8 mouse cellular contexts compared by ENCODE assay signal in the genomic region with DNA sequence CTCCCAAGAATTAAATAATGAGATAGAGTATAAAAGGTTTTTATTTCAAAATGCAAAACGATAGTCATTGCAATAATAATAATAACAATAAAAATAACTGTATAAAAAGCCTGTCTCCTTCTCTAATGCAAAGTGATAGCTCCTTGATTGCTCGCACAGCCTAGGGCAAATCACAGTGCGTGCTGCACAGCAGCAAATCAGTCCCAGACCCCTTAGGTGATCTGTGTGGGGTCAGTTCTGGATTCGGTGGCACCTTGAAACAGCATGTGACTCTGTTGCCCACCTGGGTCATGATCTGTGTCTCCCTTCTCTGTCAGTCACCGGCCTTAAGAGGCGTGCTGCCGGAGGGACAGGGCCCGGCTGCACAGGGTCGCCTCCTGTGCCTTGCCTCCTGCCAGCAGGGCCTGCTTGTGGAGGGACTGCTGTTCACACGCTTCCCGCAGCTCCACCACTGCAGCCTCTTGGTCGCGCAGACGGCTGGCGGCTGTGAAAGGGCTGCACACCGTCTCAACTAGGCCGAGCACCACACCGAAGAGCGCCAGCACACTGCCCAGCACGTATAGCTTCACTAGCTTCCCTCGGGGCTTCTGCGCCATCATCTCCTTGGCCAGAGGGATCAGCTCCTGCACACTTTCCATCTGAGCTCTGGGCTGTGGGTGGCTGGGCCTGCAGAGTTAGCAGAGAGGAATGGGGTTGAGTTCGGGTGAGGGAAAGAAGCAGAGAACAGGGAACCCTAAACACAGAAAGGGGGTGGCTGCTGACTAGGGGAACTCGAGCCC. TPM values are rescaled to one million over a fixed set of nuclear protein-coding genes. Genes with fewer than 3 reads are reported as not detected.
A peak's percentile ranks its signal among the peaks of the same experiment; 100 is the strongest.
DNase-seq lines count a peak whose midpoint lies in the region; ATAC-seq and TF ChIP-seq lines count a peak whose summit lies in the region.

No protein-coding gene starts in this region.

- peak overlapping the region; percentile 50 for H3K4me3 ChIP-seq in embryonic facial prominence, embryonic 13.5 days
- peak overlapping the region; percentile 60 for H3K4me3 ChIP-seq in midbrain, embryonic 10.5 days
- H3K4me3 ChIP-seq in thymus, adult 2 months (ENCODE audit: control insufficient read depth, insufficient read depth, low read length), result peak overlapping the region; percentile 40

- no peak for TF ChIP-seq CTCF in thymus, adult 2 months (IDR thresholded peaks at IDR 0.05; ENCODE audit: borderline replicate concordance, control insufficient read depth, extremely low read depth, insufficient read depth, low read length, poor library complexity)

- peak; percentile 46 for DNase-seq in adrenal gland, postnatal 25 days
- DNase-seq in adrenal gland, postnatal 10 days, result no peak
- peak; percentile 23 for DNase-seq in adipocyte (ENCODE audit: low spot score)
- peak; percentile 47 for DNase-seq in heart, postnatal 4 days
- peak; percentile 15 to 18 for DNase-seq in layer of hippocampus, postnatal 25 days (ENCODE audit: extremely low spot score in 1 of 2, low spot score in 1 of 2)
- peak; percentile 65 for DNase-seq in midbrain, embryonic 10.5 days (ENCODE audit: low spot score)
- no peak for DNase-seq in thymus, adult 2 months

- H3K36me3 ChIP-seq in embryonic facial prominence, embryonic 13.5 days, result no peaks in the 10 kb centered on the region
- no peaks in the 10 kb centered on the region for H3K36me3 ChIP-seq in midbrain, embryonic 10.5 days
- H3K36me3 ChIP-seq in thymus, adult 2 months (ENCODE audit: control insufficient read depth, insufficient read depth, low read length), result no peaks in the 10 kb centered on the region

- peaks cover 21% of the 10 kb centered on the region for H3K4me1 ChIP-seq in embryonic facial prominence, embryonic 13.5 days
- peaks cover 33% of the 10 kb centered on the region for H3K4me1 ChIP-seq in midbrain, embryonic 10.5 days
- H3K4me1 ChIP-seq in thymus, adult 2 months (replicated peaks; ENCODE audit: control insufficient read depth, insufficient read depth, low read length), result peaks cover 20% of the 10 kb centered on the region

- TF ChIP-seq POLR2A in thymus, adult 2 months (IDR thresholded peaks at IDR 0.05; ENCODE audit: control insufficient read depth, extremely low read depth, insufficient read depth, low read length, poor library complexity), result peak; percentile 29; the same call in 1 of the 2 replicates

- peak overlapping the region; percentile 77 for H3K4me2 ChIP-seq in embryonic facial prominence, embryonic 13.5 days

- ATAC-seq in embryonic facial prominence, embryonic 13.5 days (ENCODE audit: insufficient number of reproducible peaks, insufficient read depth, low FRiP score, low TSS enrichment, low read depth), result peak; percentile 54

- WGBS in embryonic facial prominence, embryonic 13.5 days, result 7% methylated on average over 24 of the region's 24 CpGs
- 9% methylated on average over 24 of the region's 24 CpGs for whole genome bisulfite sequencing in midbrain, embryonic 10.5 days
- 75% methylated on average over 24 of the region's 24 CpGs for WGBS in thymus, adult 2 months

- no peaks in the 10 kb centered on the region for H3K9me3 ChIP-seq in embryonic facial prominence, embryonic 13.5 days
- H3K9me3 ChIP-seq in midbrain, embryonic 10.5 days (replicated peaks), result no peaks in the 10 kb centered on the region

- H3K27ac ChIP-seq in embryonic facial prominence, embryonic 13.5 days, result peak overlapping the region; percentile 88
- H3K27ac ChIP-seq in midbrain, embryonic 10.5 days (replicated peaks), result peak overlapping the region; percentile 90
- 0 out of 2 replicates have a peak overlapping the region, but pooled peaks have one; percentile 2 for H3K27ac ChIP-seq in thymus, adult 2 months (ENCODE audit: control insufficient read depth, insufficient read depth, low read length)

- H3K27me3 ChIP-seq in embryonic facial prominence, embryonic 13.5 days, result no peaks in the 10 kb centered on the region
- no peaks in the 10 kb centered on the region; the same call in 1 of the 2 replicates for H3K27me3 ChIP-seq in midbrain, embryonic 10.5 days (ENCODE audit: low read depth, poor library complexity, severe bottlenecking)
- no peaks in the 10 kb centered on the region for H3K27me3 ChIP-seq in thymus, adult 2 months (ENCODE audit: control insufficient read depth, insufficient read depth, low read length)

- H3K9ac ChIP-seq in embryonic facial prominence, embryonic 13.5 days, result peak overlapping the region; percentile 81

RNA-seq across cellular contexts. Expression of gene G0s2, which starts 0.7 kb away (rescaled TPM):
- 62.3 and 98.6 TPM in 2 replicates for total RNA-seq in adrenal gland, postnatal 25 days (2021)
- total RNA-seq in adrenal gland, postnatal 10 days (2021), result 100 to 1,000 TPM; 138 to 255 TPM
- 21.8 and 27.8 TPM in 2 replicates for polyA plus RNA-seq in embryonic facial prominence, embryonic 13.5 days (2015; fragmentation: Nextera tagmentation; extraction: Ambion mirVana)
- total RNA-seq in heart, postnatal 4 days (2021), result 10 to 100 TPM; 51.9 to 62.0 TPM
- total RNA-seq in layer of hippocampus, postnatal 25 days (2021), result 10 to 100 TPM in 1 of 2 experiments, 1 to 10 TPM in 1; 9.3 to 11.2 TPM
- polyA plus RNA-seq in midbrain, embryonic 10.5 days (2016; fragmentation: Nextera tagmentation; extraction: Ambion mirVana), result 9.0 and 10.3 TPM in 2 replicates
- polyA plus RNA-seq in thymus, adult 2 months (2012; rRNA removed), result 51.0 and 61.6 TPM in 2 replicates

RNA-seq across cellular contexts. Expression of gene Hsd11b1, which starts 8.5 kb away (rescaled TPM):
- 71.0 and 74.2 TPM in 2 replicates for total RNA-seq in adrenal gland, postnatal 25 days (2021)
- 100 to 1,000 TPM in 1 of 2 experiments, 10 to 100 TPM in 1; 47.9 to 110 TPM for total RNA-seq in adrenal gland, postnatal 10 days (2021)
- 0.39 and 0.60 TPM in 2 replicates for polyA plus RNA-seq in embryonic facial prominence, embryonic 13.5 days (2015; fragmentation: Nextera tagmentation; extraction: Ambion mirVana)
- total RNA-seq in heart, postnatal 4 days (2021), result 1 to 10 TPM; 1.0 to 1.5 TPM
- total RNA-seq in layer of hippocampus, postnatal 25 days (2021), result 10 to 100 TPM; 47.4 to 53.4 TPM
- 0.09 TPM in 1 of 2 replicates, not detected in the other for polyA plus RNA-seq in midbrain, embryonic 10.5 days (2016; fragmentation: Nextera tagmentation; extraction: Ambion mirVana)
- 43.1 and 59.6 TPM in 2 replicates for polyA plus RNA-seq in thymus, adult 2 months (2012; rRNA removed)

Comparison
In these comparisons a context has a peak if more than half of its experiments do, and no peak if none do; other contexts are left out.
1. DNase-seq: peak in adrenal gland, postnatal 25 days (single experiment), adipocyte (single experiment), heart, postnatal 4 days (single experiment), layer of hippocampus, postnatal 25 days (2 of 2) and midbrain, embryonic 10.5 days (single experiment); none in adrenal gland, postnatal 10 days (single experiment) and thymus, adult 2 months (single experiment).
2. H3K27ac ChIP-seq: peak in every context shown above with its lines; median percentile 90 in midbrain, embryonic 10.5 days; 88 in embryonic facial prominence, embryonic 13.5 days; 2 in thymus, adult 2 months.
3. RNA of gene Hsd11b1, which starts 8.5 kb away (total RNA-seq): 47.9 to 110 TPM in adrenal gland, postnatal 10 days, 71.0 to 74.2 TPM in adrenal gland, postnatal 25 days and 47.4 to 53.4 TPM in layer of hippocampus, postnatal 25 days; 1.0 to 1.5 TPM in heart, postnatal 4 days; every median in the first group is over 10 times any median in the second.
4. Peak in every context shown above with its lines, with median percentiles within 50 percentile points of each other: H3K4me3 ChIP-seq.